Mouse (Mus musculus) lung, embryonic 16.5 days (tissue): ENCODE results near the gene Tmem151a. TPM values are rescaled to one million over a fixed set of nuclear protein-coding genes. Genes with fewer than 3 reads are reported as not detected.

Experiments
- ATAC-seq: fragments of 200-750 bp; cut with Nextera tagmentation; 2 replicates; pipeline ENCODE4 v1.8.0; 2017; ENCODE audit warnings: low read depth, mild to moderate bottlenecking, moderate library complexity
- H3K27ac ChIP-seq: fragments of 300-500 bp; sonication (generic); 2 replicates; pipeline ENCODE4 v1.5.1; 2014; ENCODE audit warnings: mild to moderate bottlenecking, control low read depth, low read length
- H3K27me3 ChIP-seq: fragments of 300-500 bp; sonication (generic); 2 replicates; pipeline ENCODE4 v1.6.1; 2014; ENCODE audit warnings: low read depth, low read length, mixed read lengths; ENCODE audit not compliant: control insufficient read depth, insufficient read depth
- H3K36me3 ChIP-seq: fragments of 300-500 bp; sonication (generic); 2 replicates; pipeline ENCODE4 v1.6.1; 2014; ENCODE audit warnings: low read length; ENCODE audit not compliant: control insufficient read depth, insufficient read depth
- H3K4me1 ChIP-seq: fragments of 300-500 bp; sonication (generic); replicated peaks from 2 replicates; pipeline ENCODE4 v1.6.1; 2014; ENCODE audit warnings: low read length, mixed read lengths; ENCODE audit not compliant: control insufficient read depth, insufficient read depth
- H3K4me2 ChIP-seq: fragments of 300-500 bp; sonication (generic); 2 replicates; pipeline ENCODE4 v1.6.1; 2014; ENCODE audit warnings: low read depth, low read length, control low read depth
- H3K4me3 ChIP-seq: fragments of 300-500 bp; sonication (generic); 2 replicates; pipeline ENCODE4 v1.5.1; 2014; ENCODE audit warnings: mild to moderate bottlenecking, low read length, control low read depth
- H3K9ac ChIP-seq: fragments of 300-500 bp; sonication (generic); 2 replicates; pipeline ENCODE4 v1.6.1; 2014; ENCODE audit warnings: low read length, control low read depth
- H3K9me3 ChIP-seq: fragments of 300-500 bp; sonication (generic); 2 replicates; pipeline ENCODE4 v1.6.1; 2016; ENCODE audit warnings: low read length; ENCODE audit not compliant: control insufficient read depth
- WGBS: fragments of 180-500 bp; shearing (Covaris S2); extraction: QIAGEN DNeasy Blood & Tissue Kit; methylation state at CpG from one replicate; pipeline ENCODE4 v1.1.7; 2014; 5-methylcytosine and 5-hydroxymethylcytosine counted together
- polyA plus RNA-seq: library from polyadenylated mRNA; unstranded; fragments of >200 nt; fragmentation: Nextera tagmentation; extraction: Ambion mirVana; gene quantifications from 2 replicates; pipeline ENCODE4 v1.2.1, GENCODE M21; 2015

Tmem151a gene
- polyA plus RNA-seq, 1 experiment from 2014 or later: 3.6 TPM

- WGBS: 6% methylated on average over 17 of the region's 17 CpGs
Measured at GRCm38 (mm10) chr19:5051031-5051430, 34.3 kb downstream of the Tmem151a start.

GRCm38 (mm10) chr19:5050047-5050905 lies 35.1 kb downstream of the Tmem151a start, which contains the start of gene Rin1:
Gene Rin1 (plus strand): TSS chr19:5050481.
- Histone ChIP-seq H3K4me2 (peak within 1 kb of the TSS; percentile 59), H3K27me3 (peaks cover 3% of the 10 kb centered on the region; the same call in 1 of the 2 replicates), H3K4me1 (peaks cover 19% of the 10 kb centered on the region), H3K9ac (peak within 1 kb of the TSS; percentile 57), H3K9me3 (no peaks in the 10 kb centered on the region), H3K36me3 (peaks cover 15% of the 10 kb centered on the region), H3K27ac (peak within 1 kb of the TSS; percentile 63), H3K4me3 (peak within 1 kb of the TSS; percentile 48)
- WGBS: 18% methylated on average over 13 of the region's 14 CpGs
- peak; percentile 76 for ATAC-seq

More at GRCm38 (mm10) chr19:5051031-5051430, 34.3 kb downstream of the Tmem151a start:
- ATAC-seq: peak; percentile 35
- Histone ChIP-seq H3K4me2 (peak overlapping the region; percentile 59), H3K27ac (peak overlapping the region; percentile 63), H3K9ac (peak overlapping the region; percentile 57), H3K27me3 (peaks cover 3% of the 10 kb centered on the region; the same call in 1 of the 2 replicates), H3K4me1 (peaks cover 19% of the 10 kb centered on the region), H3K36me3 (peaks cover 15% of the 10 kb centered on the region), H3K9me3 (no peaks in the 10 kb centered on the region), H3K4me3 (peak overlapping the region; percentile 48)

- H3K36me3 ChIP-seq: peaks cover 15% of the 10 kb centered on the region
Measured at GRCm38 (mm10) chr19:5049325-5049724, 36.0 kb downstream of the Tmem151a start.

GRCm38 (mm10) chr19:5048138-5049056 lies 36.9 kb downstream of the Tmem151a start:
- H3K9ac ChIP-seq: no peak overlapping the region
- H3K36me3 ChIP-seq: peaks cover 17% of the 10 kb centered on the region
- no peaks in the 10 kb centered on the region for H3K9me3 ChIP-seq
- no peak for ATAC-seq
- no peak overlapping the region for H3K4me3 ChIP-seq
- 78% methylated on average over 13 of the region's 14 CpGs for WGBS
- no peak overlapping the region for H3K27ac ChIP-seq
- peaks cover 3% of the 10 kb centered on the region; the same call in 1 of the 2 replicates for H3K27me3 ChIP-seq
- peaks cover 19% of the 10 kb centered on the region for H3K4me1 ChIP-seq
- H3K4me2 ChIP-seq: no peak overlapping the region

More at GRCm38 (mm10) chr19:5049325-5049724, 36.0 kb downstream of the Tmem151a start:
- H3K4me1 ChIP-seq: peaks cover 19% of the 10 kb centered on the region
- no peaks in the 10 kb centered on the region for H3K9me3 ChIP-seq
- H3K4me3 ChIP-seq: no peak overlapping the region
- H3K9ac ChIP-seq: no peak overlapping the region
- no peak overlapping the region for H3K4me2 ChIP-seq
- no peak overlapping the region for H3K27ac ChIP-seq
- peaks cover 3% of the 10 kb centered on the region; the same call in 1 of the 2 replicates for H3K27me3 ChIP-seq
- no peak for ATAC-seq
- 71% methylated on average over 6 of the region's 6 CpGs for WGBS

GRCm38 (mm10) chr19:5045531-5045930 lies 39.8 kb downstream of the Tmem151a start:
- peaks cover 14% of the 10 kb centered on the region for H3K4me1 ChIP-seq
- H3K9me3 ChIP-seq: no peaks in the 10 kb centered on the region
- H3K27ac ChIP-seq: no peak overlapping the region
- peaks cover 17% of the 10 kb centered on the region for H3K36me3 ChIP-seq
- H3K4me2 ChIP-seq: no peak overlapping the region
- 68% methylated on average over 4 of the region's 4 CpGs for WGBS
- H3K4me3 ChIP-seq: no peak overlapping the region
- no peak for ATAC-seq
- H3K9ac ChIP-seq: no peak overlapping the region
- no peaks in the 10 kb centered on the region for H3K27me3 ChIP-seq

- Histone ChIP-seq H3K9me3 (no peaks in the 10 kb centered on the region), H3K4me3 (peak overlapping the region; percentile 97), H3K27me3 (no peaks in the 10 kb centered on the region), H3K4me2 (peak overlapping the region; percentile 99), H3K9ac (peak overlapping the region; percentile 92), H3K36me3 (peaks cover 7% of the 10 kb centered on the region; the same call in 1 of the 2 replicates), H3K4me1 (peaks cover 25% of the 10 kb centered on the region), H3K27ac (peak overlapping the region; percentile 72)
- no peak; the same call in 1 of the 2 replicates for ATAC-seq
- WGBS: 2% methylated on average over 16 of the region's 16 CpGs
Measured at GRCm38 (mm10) chr19:5041588-5041987, 43.7 kb downstream of the Tmem151a start.

GRCm38 (mm10) chr19:5040862-5041523 lies 44.3 kb downstream of the Tmem151a start, which contains the start of gene Brms1:
Gene Brms1 (plus strand): TSS chr19:5041354.
- H3K4me1 ChIP-seq: peaks cover 25% of the 10 kb centered on the region
- 0 out of 2 replicates have a peak, but pooled peaks cover 2% of the 10 kb centered on the region for H3K36me3 ChIP-seq
- no peaks in the 10 kb centered on the region for H3K27me3 ChIP-seq
- peak within 1 kb of the TSS; percentile 72 for H3K27ac ChIP-seq
- no peaks in the 10 kb centered on the region for H3K9me3 ChIP-seq
- WGBS: 3% methylated on average over 40 of the region's 40 CpGs
- peak; percentile 77 for ATAC-seq
- peak within 1 kb of the TSS; percentile 97 for H3K4me3 ChIP-seq
- H3K9ac ChIP-seq: peak within 1 kb of the TSS; percentile 92
- H3K4me2 ChIP-seq: peak within 1 kb of the TSS; percentile 99

GRCm38 (mm10) chr19:5039301-5040114 lies 45.8 kb downstream of the Tmem151a start:
- Histone ChIP-seq H3K27me3 (no peaks in the 10 kb centered on the region), H3K4me2 (peak overlapping the region; percentile 99), H3K9ac (peak overlapping the region; percentile 96), H3K9me3 (no peaks in the 10 kb centered on the region), H3K4me3 (peak overlapping the region; percentile 97), H3K27ac (peak overlapping the region; percentile 82), H3K4me1 (peaks cover 25% of the 10 kb centered on the region), H3K36me3 (0 out of 2 replicates have a peak, but pooled peaks cover 2% of the 10 kb centered on the region)
- ATAC-seq: peak; percentile 10; the same call in 1 of the 2 replicates
- WGBS: 9% methylated on average over 41 of the region's 41 CpGs
